Mouse (Mus musculus): ENCODE measurements around the gene Fut8.

- TF ChIP-seq CEBPB (IDR thresholded peaks at IDR 0.05; ENCODE audit: insufficient read depth, poor library complexity, severe bottlenecking) (no peak), USF1 (IDR thresholded peaks at IDR 0.05; ENCODE audit: low read depth) (no peak), POLR2A (IDR thresholded peaks at IDR 0.05; ENCODE audit: insufficient read length, low read depth) (no peak), TCF3 (IDR thresholded peaks at IDR 0.05; ENCODE audit: insufficient read length, low read depth) (no peak), MYOD1 (IDR thresholded peaks at IDR 0.05; ENCODE audit: control insufficient read depth in 1 of 3, insufficient read length in 2 of 3, low read depth in 2 of 3) (no peak), MAX (IDR thresholded peaks at IDR 0.05; ENCODE audit: low read depth) (no peak), POLR2AphosphoS2 (IDR thresholded peaks at IDR 0.05; ENCODE audit: insufficient read length, low read depth) (no peak)
These were observed 13.8 kb upstream of the Fut8 start for GRCm38 (mm10) chr12:77224121-77224520.

Data from myocyte (in vitro differentiated cells).